ENCODE assay signal across 8 mouse cellular contexts in genomic region chr3:59344065-59344905, GRCm38 (mm10). TPM values are rescaled to one million over a fixed set of nuclear protein-coding genes. Genes with fewer than 3 reads are reported as not detected.
A peak's percentile ranks its signal among the peaks of the same experiment; 100 is the strongest.
DNase-seq lines count a peak whose midpoint lies in the region; ATAC-seq and TF ChIP-seq lines count a peak whose summit lies in the region.

Gene Igsf10 (minus strand): TSS chr3:59344394.

- DNase-seq in kidney, adult 11 months = no peak
- DNase-seq in cerebellum, adult 9-11 months = peak; percentile 32
- DNase-seq in frontal cortex, postnatal 36 days (ENCODE audit: low spot score in 2 of 2) = peak; percentile 23 to 24
- peak; percentile 80 for DNase-seq in midbrain, postnatal 0 days (ENCODE audit: low spot score)
- peak; percentile 20 for DNase-seq in thymus, postnatal 0 days (ENCODE audit: low spot score)

- H3K27me3 ChIP-seq in kidney, embryonic 14.5 days (ENCODE audit: control insufficient read depth, insufficient read depth, low read length) = no peaks in the 10 kb centered on the region
- no peaks in the 10 kb centered on the region for H3K27me3 ChIP-seq in hindbrain, embryonic 12.5 days
- no peaks in the 10 kb centered on the region for H3K27me3 ChIP-seq in limb, embryonic 15.5 days
- no peaks in the 10 kb centered on the region for H3K27me3 ChIP-seq in midbrain, postnatal 0 days (ENCODE audit: insufficient read depth, low read length)

- peak within 1 kb of the TSS; percentile 30; the same call in 1 of the 2 replicates for H3K27ac ChIP-seq in kidney, embryonic 14.5 days (ENCODE audit: low read depth, low read length)
- peak within 1 kb of the TSS; percentile 25; the same call in 1 of the 2 replicates for H3K27ac ChIP-seq in hindbrain, embryonic 12.5 days
- peak within 1 kb of the TSS; percentile 87 for H3K27ac ChIP-seq in limb, embryonic 15.5 days
- peak within 1 kb of the TSS; percentile 47; the same call in 1 of the 2 replicates for H3K27ac ChIP-seq in midbrain, postnatal 0 days (ENCODE audit: low read depth, low read length)

- peak; percentile 99 for ATAC-seq in kidney, embryonic 14.5 days (ENCODE audit: low FRiP score, low TSS enrichment)
- ATAC-seq in hindbrain, embryonic 12.5 days (ENCODE audit: low FRiP score) = peak; percentile 99
- peak; percentile 87 for ATAC-seq in limb, embryonic 15.5 days (ENCODE audit: insufficient number of reproducible peaks, low FRiP score, low TSS enrichment, low read depth)
- ATAC-seq in midbrain, postnatal 0 days (ENCODE audit: low FRiP score) = peak; percentile 91

- H3K4me1 ChIP-seq in kidney, embryonic 14.5 days (ENCODE audit: control insufficient read depth, insufficient read depth, low read length) = no peaks in the 10 kb centered on the region
- no peaks in the 10 kb centered on the region for H3K4me1 ChIP-seq in hindbrain, embryonic 12.5 days
- H3K4me1 ChIP-seq in limb, embryonic 15.5 days = 0 out of 2 replicates have a peak, but pooled peaks cover 3% of the 10 kb centered on the region
- 0 out of 2 replicates have a peak, but pooled peaks cover 2% of the 10 kb centered on the region for H3K4me1 ChIP-seq in midbrain, postnatal 0 days (ENCODE audit: insufficient read depth, low read length)

- H3K4me2 ChIP-seq in kidney, embryonic 14.5 days (replicated peaks; ENCODE audit: low read depth, low read length) = peak within 1 kb of the TSS; percentile 70
- peak within 1 kb of the TSS; percentile 56 for H3K4me2 ChIP-seq in hindbrain, embryonic 12.5 days (replicated peaks)
- H3K4me2 ChIP-seq in limb, embryonic 15.5 days = peak within 1 kb of the TSS; percentile 54
- peak within 1 kb of the TSS; percentile 63 for H3K4me2 ChIP-seq in midbrain, postnatal 0 days (ENCODE audit: low read depth, low read length, poor library complexity, severe bottlenecking)

- peak within 1 kb of the TSS; percentile 61 for H3K9ac ChIP-seq in kidney, embryonic 14.5 days (ENCODE audit: low read depth, low read length)
- peak within 1 kb of the TSS; percentile 70 for H3K9ac ChIP-seq in hindbrain, embryonic 12.5 days
- peak within 1 kb of the TSS; percentile 42 for H3K9ac ChIP-seq in limb, embryonic 15.5 days
- H3K9ac ChIP-seq in midbrain, postnatal 0 days (replicated peaks; ENCODE audit: low read length, poor library complexity, severe bottlenecking) = peak within 1 kb of the TSS; percentile 77

- peak within 1 kb of the TSS; percentile 69 for H3K4me3 ChIP-seq in kidney, embryonic 14.5 days (ENCODE audit: low read length)
- H3K4me3 ChIP-seq in hindbrain, embryonic 12.5 days = peak within 1 kb of the TSS; percentile 61
- H3K4me3 ChIP-seq in limb, embryonic 15.5 days = peak within 1 kb of the TSS; percentile 62
- H3K4me3 ChIP-seq in midbrain, postnatal 0 days (ENCODE audit: low read depth, low read length) = peak within 1 kb of the TSS; percentile 52

- TF ChIP-seq CTCF in midbrain, postnatal 0 days (IDR thresholded peaks at IDR 0.05) = peak; percentile 44

- no peaks in the 10 kb centered on the region for H3K9me3 ChIP-seq in kidney, embryonic 14.5 days (ENCODE audit: control insufficient read depth, low read length)
- H3K9me3 ChIP-seq in hindbrain, embryonic 12.5 days (replicated peaks) = no peaks in the 10 kb centered on the region
- H3K9me3 ChIP-seq in limb, embryonic 15.5 days = no peaks in the 10 kb centered on the region
- H3K9me3 ChIP-seq in midbrain, postnatal 0 days (ENCODE audit: low read length) = no peaks in the 10 kb centered on the region

- no peaks in the 10 kb centered on the region; the same call in 1 of the 2 replicates for H3K36me3 ChIP-seq in kidney, embryonic 14.5 days (ENCODE audit: control insufficient read depth, insufficient read depth, low read length)
- H3K36me3 ChIP-seq in hindbrain, embryonic 12.5 days = no peaks in the 10 kb centered on the region
- H3K36me3 ChIP-seq in limb, embryonic 15.5 days = peaks cover 10% of the 10 kb centered on the region
- H3K36me3 ChIP-seq in midbrain, postnatal 0 days (ENCODE audit: insufficient read depth, low read length) = no peaks in the 10 kb centered on the region

- WGBS in kidney, embryonic 14.5 days = 5% methylated on average over 23 of the region's 23 CpGs
- 4% methylated on average over 22 of the region's 23 CpGs for WGBS in hindbrain, embryonic 12.5 days
- 3% methylated on average over 23 of the region's 23 CpGs for WGBS in limb, embryonic 15.5 days
- WGBS in midbrain, postnatal 0 days = 4% methylated on average over 23 of the region's 23 CpGs

RNA-seq across cellular contexts. Expression of gene Igsf10, which starts in this region (rescaled TPM):
- 3.0 and 4.4 TPM in 2 replicates for polyA plus RNA-seq in kidney, embryonic 14.5 days (2014; fragmentation: Nextera tagmentation; extraction: Ambion mirVana)
- 7.4 and 9.7 TPM in 2 replicates for polyA plus RNA-seq in hindbrain, embryonic 12.5 days (2016; fragmentation: Nextera tagmentation; extraction: Ambion mirVana)
- polyA plus RNA-seq in limb, embryonic 15.5 days (2015; fragmentation: Nextera tagmentation; extraction: Ambion mirVana) = 32.7 and 35.1 TPM in 2 replicates
- 6.5 and 7.8 TPM in 2 replicates for total RNA-seq in midbrain, postnatal 0 days (2014; rRNA removed)
- 3.6 and 4.1 TPM in 2 replicates for polyA plus RNA-seq in midbrain, postnatal 0 days (2015; fragmentation: Nextera tagmentation; extraction: Ambion mirVana)
- polyA plus RNA-seq in thymus, postnatal 0 days (2015; fragmentation: Nextera tagmentation; extraction: Ambion mirVana) = 1.1 and 1.3 TPM in 2 replicates

Comparison
In these comparisons a context has a peak if more than half of its experiments do, and no peak if none do; other contexts are left out.
1. H3K27ac ChIP-seq: peak in every context shown above with its lines; median percentile 87 in limb, embryonic 15.5 days; 47 in midbrain, postnatal 0 days; 30 in kidney, embryonic 14.5 days; 25 in hindbrain, embryonic 12.5 days.